Mouse (Mus musculus) CD4-positive naive resting alpha-beta T cell, adult 57 days (primary cell): ENCODE data around the gene Rad51ap2. TPM values are rescaled to one million over a fixed set of nuclear protein-coding genes. Genes with fewer than 3 reads are reported as not detected.

Experiments
- total RNA-seq: library from RNA; stranded (reverse); gene quantifications from one replicate; pipeline ENCODE4 v1.2.4, GENCODE M21; 2023

Rad51ap2 gene
- not detected for total RNA-seq

GRCm38 (mm10) chr12:11455549-11456194, at the start of gene Rad51ap2:
TSS of gene Rad51ap2 (plus strand) at chr12:11456079.

GRCm38 (mm10) chr12:11436497-11437265, 19.2 kb upstream of the Rad51ap2 start, which contains the start of gene Vsnl1:
TSS of gene Vsnl1 (minus strand) at chr12:11436613.

Other genes with a start within 250 kb of the Rad51ap2 start
- not detected for gene Msgn1, start 247.1 kb upstream of the Rad51ap2 start, total RNA-seq
- gene Gen1, start 190.3 kb upstream of the Rad51ap2 start, total RNA-seq: 2.9 TPM
- 152 TPM for gene Smc6, start 190.2 kb upstream of the Rad51ap2 start, total RNA-seq
- gene Vsnl1, start 19.5 kb upstream of the Rad51ap2 start, total RNA-seq: not detected